Mouse (Mus musculus) embryonic fibroblast, embryonic 13.5 days (primary cell): Measurements from ENCODE around the gene Lekr1. TPM values are rescaled to one million over a fixed set of nuclear protein-coding genes. Genes with fewer than 3 reads are reported as not detected.

Experiments used
- H3K27ac ChIP-seq: 2 replicates; pipeline ENCODE4 v1.5.1; 2012; ENCODE audit warnings: low read length, control low read depth, inconsistent platforms; ENCODE audit not compliant: insufficient read depth
- H3K4me1 ChIP-seq: 2 replicates; pipeline ENCODE4 v1.6.1; 2011; ENCODE audit warnings: low read length; ENCODE audit not compliant: control insufficient read depth, insufficient read depth
- H3K4me3 ChIP-seq: 2 replicates; pipeline ENCODE4 v1.5.1; 2011; ENCODE audit warnings: mild to moderate bottlenecking, control low read depth, low read length; ENCODE audit not compliant: insufficient read depth
- CTCF ChIP-seq: IDR thresholded peaks from 2 replicates; pipeline ENCODE4 v1.5.1; 2011; ENCODE audit warnings: mild to moderate bottlenecking, control low read depth, low read length, moderate library complexity, borderline replicate concordance; ENCODE audit not compliant: insufficient read depth
- POLR2A ChIP-seq: IDR thresholded peaks from 2 replicates; pipeline ENCODE4 v1.6.1; 2011; ENCODE audit warnings: low read depth, mild to moderate bottlenecking, control low read depth, low read length, moderate library complexity
- polyA plus RNA-seq: library from polyadenylated mRNA; stranded (reverse); fragments of >200 nt; gene quantifications from 2 replicates; pipeline ENCODE4 v1.2.4, GENCODE M21; 2011; ENCODE audit warnings: low read depth; ENCODE audit not compliant: missing spikeins, insufficient read length

The Lekr1 gene
- polyA plus RNA-seq, 1 experiment = 5.2 TPM

GRCm38 (mm10) chr3:65654541-65655206 lies 11.4 kb upstream of the Lekr1 start:
- no peak overlapping the region for H3K27ac ChIP-seq
- no peaks in the 10 kb centered on the region for H3K4me1 ChIP-seq
- TF ChIP-seq POLR2A = no peak
- TF ChIP-seq CTCF = no peak
- no peak overlapping the region for H3K4me3 ChIP-seq

- no peak overlapping the region for H3K27ac ChIP-seq
- no peaks in the 10 kb centered on the region for H3K4me1 ChIP-seq
- TF ChIP-seq CTCF = no peak
- TF ChIP-seq POLR2A = no peak
- H3K4me3 ChIP-seq = no peak overlapping the region
Measured at GRCm38 (mm10) chr3:65656451-65656850, 9.6 kb upstream of the Lekr1 start.

GRCm38 (mm10) chr3:65656902-65657660 lies 8.9 kb upstream of the Lekr1 start:
- Histone ChIP-seq H3K4me1 (no peaks in the 10 kb centered on the region), H3K4me3 (no peak overlapping the region), H3K27ac (no peak overlapping the region)
- TF ChIP-seq POLR2A = no peak
- TF ChIP-seq CTCF = no peak

GRCm38 (mm10) chr3:65658081-65658612 lies 7.9 kb upstream of the Lekr1 start:
- Histone ChIP-seq H3K27ac (peak overlapping the region; percentile 80; the same call in 1 of the 2 replicates), H3K4me3 (no peak overlapping the region), H3K4me1 (no peaks in the 10 kb centered on the region)
- TF ChIP-seq CTCF (no peak), POLR2A (no peak)

DNA sequence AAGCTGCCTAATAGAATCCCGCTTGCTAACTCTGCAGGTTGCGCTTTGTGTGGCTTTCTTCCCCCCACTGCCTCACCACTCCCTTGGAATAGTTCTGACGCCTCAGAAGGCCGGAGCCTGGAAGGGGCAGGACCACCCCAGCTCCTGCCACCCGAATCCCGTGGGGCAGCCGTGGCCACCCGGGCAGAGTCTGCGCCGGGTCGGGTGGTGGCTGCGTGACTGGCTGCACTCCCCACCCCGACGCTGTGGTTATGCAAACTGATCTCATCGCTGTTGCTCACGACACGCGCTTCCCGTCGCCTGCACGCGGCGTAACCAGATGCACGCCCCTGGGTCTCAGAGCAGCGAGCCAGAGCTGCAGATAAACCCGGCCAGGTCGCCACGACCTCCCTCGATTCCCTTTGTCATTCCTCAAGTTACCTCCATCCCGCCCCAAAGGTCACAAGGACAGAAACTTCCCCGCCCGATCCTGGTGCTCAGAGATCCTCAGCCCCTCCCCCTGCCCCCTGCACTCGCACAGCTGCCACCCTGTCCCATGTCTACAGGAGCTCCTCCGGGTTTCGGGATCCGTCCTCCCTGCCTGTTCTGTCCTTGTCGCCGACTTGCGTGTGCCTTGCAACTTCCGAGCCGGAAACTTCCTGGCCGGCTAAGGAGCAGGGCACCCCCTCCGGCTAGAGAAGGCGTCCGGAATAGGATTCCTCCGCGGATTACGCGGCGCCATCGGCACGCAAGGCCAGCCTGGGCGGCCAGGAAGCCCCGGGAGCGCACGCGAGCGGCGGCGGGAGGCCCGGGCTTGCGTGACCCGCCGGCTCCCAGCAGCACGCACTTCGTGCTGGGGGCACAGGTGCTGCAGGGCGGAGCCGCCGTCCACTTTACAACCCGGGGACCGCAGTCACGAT lies 7.1 kb upstream of the Lekr1 start:
- Histone ChIP-seq H3K27ac (peak overlapping the region; percentile 80), H3K4me1 (no peaks in the 10 kb centered on the region), H3K4me3 (peak overlapping the region; percentile 45)
- TF ChIP-seq CTCF (no peak), POLR2A (peak; percentile 64)

GRCm38 (mm10) chr3:65659620-65659932 lies 6.5 kb upstream of the Lekr1 start:
- Histone ChIP-seq H3K4me1 (no peaks in the 10 kb centered on the region), H3K27ac (peak overlapping the region; percentile 80), H3K4me3 (peak overlapping the region; percentile 45)
- TF ChIP-seq CTCF = no peak
- TF ChIP-seq POLR2A = no peak

GRCm38 (mm10) chr3:65660336-65660735 lies 5.7 kb upstream of the Lekr1 start:
- H3K4me1 ChIP-seq = no peaks in the 10 kb centered on the region
- no peak for TF ChIP-seq CTCF
- no peak for TF ChIP-seq POLR2A
- H3K27ac ChIP-seq = peak overlapping the region; percentile 69; the same call in 1 of the 2 replicates
- H3K4me3 ChIP-seq = no peak overlapping the region

GRCm38 (mm10) chr3:65661731-65662130 lies 4.3 kb upstream of the Lekr1 start:
- H3K27ac ChIP-seq = no peak overlapping the region
- H3K4me1 ChIP-seq = peaks cover 2% of the 10 kb centered on the region; the same call in 1 of the 2 replicates
- H3K4me3 ChIP-seq = no peak overlapping the region
- TF ChIP-seq POLR2A (no peak), CTCF (no peak)

DNA sequence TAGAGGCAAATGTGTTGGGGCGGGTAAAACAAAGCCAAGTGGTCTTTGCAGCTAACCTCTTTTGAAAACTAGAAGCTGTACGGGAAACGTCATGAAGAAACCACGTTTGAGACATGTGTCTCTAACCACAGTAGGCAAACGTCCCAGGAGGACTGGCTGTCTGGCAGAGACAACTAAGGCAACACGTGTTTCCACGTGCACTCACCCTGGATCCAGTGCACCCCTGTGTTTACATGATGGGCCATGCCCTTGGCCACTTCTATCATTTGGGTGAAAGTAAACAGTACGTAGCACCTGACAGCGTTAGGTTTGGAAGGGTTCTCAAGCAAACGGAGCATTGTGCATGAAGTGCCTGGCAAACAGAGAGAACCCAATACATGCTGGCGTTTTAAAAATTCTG lies 2.9 kb upstream of the Lekr1 start:
- Histone ChIP-seq H3K4me3 (no peak overlapping the region), H3K4me1 (peaks cover 2% of the 10 kb centered on the region; the same call in 1 of the 2 replicates), H3K27ac (no peak overlapping the region)
- no peak for TF ChIP-seq POLR2A

GRCm38 (mm10) chr3:65670216-65670615 lies 4.2 kb downstream of the Lekr1 start:
- H3K4me1 ChIP-seq = peaks cover 2% of the 10 kb centered on the region; the same call in 1 of the 2 replicates
- TF ChIP-seq CTCF (no peak), POLR2A (no peak)
- H3K27ac ChIP-seq = no peak overlapping the region
- no peak overlapping the region for H3K4me3 ChIP-seq
